Mouse (Mus musculus) testis, postnatal 14 days (tissue): Measurements from ENCODE around the gene Cox5a.

Experiments
- DNase-seq: peaks from one replicate; pipeline ENCODE4 v3.0.0; 2021; ENCODE audit warnings: low spot score

Gene Cox5a

DNA sequence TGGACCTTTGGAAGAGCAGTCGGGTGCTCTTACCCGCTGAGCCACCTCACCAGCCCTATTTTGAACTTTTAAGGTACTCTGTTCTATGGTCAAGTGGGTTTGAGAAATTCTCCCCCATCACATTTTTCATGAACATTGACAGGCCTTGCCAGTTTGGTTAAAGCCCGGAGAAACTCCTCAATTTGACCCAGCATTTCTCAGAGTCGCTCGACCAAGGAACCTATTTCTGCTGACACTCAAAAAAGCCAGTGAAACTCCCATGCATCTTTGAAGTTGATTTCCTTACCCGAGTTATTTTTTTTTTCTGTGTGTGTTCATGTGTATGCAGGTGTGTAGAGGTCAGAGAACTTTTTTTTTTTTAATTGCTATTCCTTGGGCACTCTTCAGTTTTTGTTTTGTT, 43.5 kb downstream of the Cox5a start:
- no peak for DNase-seq

GRCm38 (mm10) chr9:57565741-57566221, 44.7 kb downstream of the Cox5a start:
- DNase-seq: peak; percentile 46

GRCm38 (mm10) chr9:57566846-57567245, 45.8 kb downstream of the Cox5a start:
- DNase-seq: no peak

DNA sequence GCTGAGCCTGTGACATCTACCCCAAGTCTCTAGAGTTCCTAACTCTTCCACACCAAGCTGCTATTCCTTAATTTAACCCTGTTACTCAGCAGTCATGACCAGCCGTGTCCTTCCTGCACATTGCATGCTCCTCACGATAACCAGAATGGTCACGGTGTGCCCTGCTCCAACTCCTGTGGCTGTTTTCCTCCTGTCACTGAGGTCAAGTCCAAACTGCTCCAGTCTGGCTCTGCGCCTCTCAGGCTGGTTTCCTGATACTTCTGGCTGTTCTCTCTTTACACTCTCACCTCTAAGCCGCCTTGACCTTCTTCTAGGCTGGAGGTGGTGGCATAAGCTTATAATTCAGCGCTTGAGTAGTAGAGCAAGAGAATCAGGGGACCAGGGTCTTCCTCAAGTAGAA, 47.4 kb downstream of the Cox5a start:
- DNase-seq: no peak

GRCm38 (mm10) chr9:57574397-57574796, 53.3 kb downstream of the Cox5a start:
- no peak for DNase-seq

GRCm38 (mm10) chr9:57575577-57575976, 54.5 kb downstream of the Cox5a start:
- DNase-seq: no peak

DNA sequence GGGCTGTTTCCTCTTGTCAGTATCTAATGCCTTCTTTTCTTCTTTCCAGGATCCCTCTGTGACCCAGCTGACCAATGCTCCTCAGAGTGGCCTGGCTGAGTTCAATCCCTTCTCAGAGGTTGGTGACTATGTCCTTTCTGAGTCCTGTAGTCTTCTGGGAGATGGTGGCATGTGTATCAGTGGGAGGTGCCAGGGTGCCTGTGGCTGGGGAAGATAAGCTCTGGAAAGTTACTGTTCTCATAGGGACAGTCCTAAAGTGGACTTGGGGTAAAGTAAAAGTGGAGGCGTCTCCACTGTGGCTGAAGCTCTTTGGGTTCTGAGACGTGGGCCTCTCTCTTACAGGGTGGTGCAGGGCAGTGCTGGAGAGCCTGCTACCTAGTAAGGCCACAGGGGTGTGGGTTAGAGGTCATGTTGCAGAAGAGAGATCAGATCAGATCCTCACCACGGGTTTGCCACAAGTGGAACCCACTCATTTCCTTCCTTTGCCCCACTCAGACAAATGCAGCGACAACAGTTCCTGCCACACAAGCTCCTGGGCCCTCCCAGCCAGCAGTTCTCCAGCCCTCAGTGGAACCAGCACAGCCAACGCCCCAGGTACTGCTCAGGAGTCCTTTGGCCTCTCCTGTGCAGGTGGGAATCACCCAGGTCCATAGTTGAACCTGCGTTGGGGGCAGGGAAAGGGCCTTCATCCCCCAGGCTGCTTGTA, 56.2 kb downstream of the Cox5a start:
- no peak for DNase-seq
